Mouse (Mus musculus): Measurements from ENCODE around the gene Cnot3. TPM values are rescaled to one million over a fixed set of nuclear protein-coding genes. Genes with fewer than 3 reads are reported as not detected.
"Not testable (repeated sequence)": the region's sequence is repeated elsewhere in the genome, so short reads cannot be mapped to it uniquely, and the experiment has no call there.

The Cnot3 gene
- 30.0 and 43.1 TPM in 2 replicates for polyA plus RNA-seq (2015; fragmentation: Nextera tagmentation; extraction: Ambion mirVana)

GRCm38 (mm10) chr7:3644672-3645487 is at the start of gene Cnot3:
Gene Cnot3 (plus strand): TSS chr7:3645268.
- peaks cover 33% of the 10 kb centered on the region for H3K4me1 ChIP-seq (ENCODE audit: control insufficient read depth, insufficient read depth, low read depth, low read length)
- under 1% methylated on average over 56 of the region's 58 CpGs for WGBS
- H3K9ac ChIP-seq (ENCODE audit: low read depth, low read length) = peak within 1 kb of the TSS; percentile 96

GRCm38 (mm10) chr7:3597755-3598154 is 47.3 kb upstream of the Cnot3 start:
- WGBS = 58% methylated on average over 1 of the region's 1 CpGs
- not testable (repeated sequence) for H3K9me3 ChIP-seq (ENCODE audit: control insufficient read depth, low read length); H3K9ac ChIP-seq (ENCODE audit: low read depth, low read length); ATAC-seq; H3K27me3 ChIP-seq (replicated peaks; ENCODE audit: control insufficient read depth, insufficient read depth, low read length); H3K4me1 ChIP-seq (ENCODE audit: control insufficient read depth, insufficient read depth, low read depth, low read length); H3K4me3 ChIP-seq (ENCODE audit: low read length); H3K4me2 ChIP-seq (ENCODE audit: low read length); H3K27ac ChIP-seq (ENCODE audit: low read depth, low read length); H3K36me3 ChIP-seq (ENCODE audit: control insufficient read depth, insufficient read depth, low read length)

More at GRCm38 (mm10) chr7:3644672-3645487, at the start of gene Cnot3:
- Histone ChIP-seq H3K27ac (ENCODE audit: low read depth, low read length) (peak within 1 kb of the TSS; percentile 96), H3K4me2 (ENCODE audit: low read length) (peak within 1 kb of the TSS; percentile 89), H3K27me3 (replicated peaks; ENCODE audit: control insufficient read depth, insufficient read depth, low read length) (no peaks in the 10 kb centered on the region), H3K4me3 (ENCODE audit: low read length) (peak within 1 kb of the TSS; percentile 92), H3K36me3 (ENCODE audit: control insufficient read depth, insufficient read depth, low read length) (peaks cover 11% of the 10 kb centered on the region), H3K9me3 (ENCODE audit: control insufficient read depth, low read length) (no peaks in the 10 kb centered on the region)
- ATAC-seq = peak; percentile 98

- Histone ChIP-seq H3K9me3 (ENCODE audit: control insufficient read depth, low read length) (no peaks in the 10 kb centered on the region), H3K4me1 (ENCODE audit: control insufficient read depth, insufficient read depth, low read depth, low read length) (no peaks in the 10 kb centered on the region), H3K36me3 (ENCODE audit: control insufficient read depth, insufficient read depth, low read length) (no peaks in the 10 kb centered on the region), H3K27me3 (replicated peaks; ENCODE audit: control insufficient read depth, insufficient read depth, low read length) (no peaks in the 10 kb centered on the region), H3K4me3 (ENCODE audit: low read length) (no peak overlapping the region), H3K9ac (ENCODE audit: low read depth, low read length) (no peak overlapping the region), H3K4me2 (ENCODE audit: low read length) (no peak overlapping the region), H3K27ac (ENCODE audit: low read depth, low read length) (no peak overlapping the region)
- ATAC-seq = peak; percentile 61
- WGBS = 10% methylated on average over 4 of the region's 4 CpGs
Measured at GRCm38 (mm10) chr7:3601119-3601518, 43.9 kb upstream of the Cnot3 start.

- H3K36me3 ChIP-seq (ENCODE audit: control insufficient read depth, insufficient read depth, low read length) = no peaks in the 10 kb centered on the region
- H3K4me2 ChIP-seq (ENCODE audit: low read length) = no peak overlapping the region
- H3K9me3 ChIP-seq (ENCODE audit: control insufficient read depth, low read length) = no peaks in the 10 kb centered on the region
- 21% methylated on average over 2 of the region's 2 CpGs for WGBS
- no peaks in the 10 kb centered on the region for H3K4me1 ChIP-seq (ENCODE audit: control insufficient read depth, insufficient read depth, low read depth, low read length)
- H3K4me3 ChIP-seq (ENCODE audit: low read length) = no peak overlapping the region
- H3K27ac ChIP-seq (ENCODE audit: low read depth, low read length) = no peak overlapping the region
- ATAC-seq = no peak
- H3K9ac ChIP-seq (ENCODE audit: low read depth, low read length) = no peak overlapping the region
- no peaks in the 10 kb centered on the region for H3K27me3 ChIP-seq (replicated peaks; ENCODE audit: control insufficient read depth, insufficient read depth, low read length)
Measured at GRCm38 (mm10) chr7:3606798-3607197, 38.3 kb upstream of the Cnot3 start.

- Histone ChIP-seq H3K36me3 (ENCODE audit: control insufficient read depth, insufficient read depth, low read length) (no peaks in the 10 kb centered on the region), H3K27ac (ENCODE audit: low read depth, low read length) (no peak overlapping the region), H3K4me2 (ENCODE audit: low read length) (no peak overlapping the region), H3K9ac (ENCODE audit: low read depth, low read length) (no peak overlapping the region), H3K27me3 (replicated peaks; ENCODE audit: control insufficient read depth, insufficient read depth, low read length) (no peaks in the 10 kb centered on the region), H3K4me3 (ENCODE audit: low read length) (no peak overlapping the region), H3K9me3 (ENCODE audit: control insufficient read depth, low read length) (no peaks in the 10 kb centered on the region), H3K4me1 (ENCODE audit: control insufficient read depth, insufficient read depth, low read depth, low read length) (no peaks in the 10 kb centered on the region)
- WGBS = 85% methylated on average over 6 of the region's 6 CpGs
- ATAC-seq = no peak
Measured at GRCm38 (mm10) chr7:3607391-3607790, 37.7 kb upstream of the Cnot3 start.

GRCm38 (mm10) chr7:3608668-3609067 is 36.4 kb upstream of the Cnot3 start:
- Histone ChIP-seq H3K4me3 (ENCODE audit: low read length) (no peak overlapping the region), H3K4me2 (ENCODE audit: low read length) (no peak overlapping the region), H3K4me1 (ENCODE audit: control insufficient read depth, insufficient read depth, low read depth, low read length) (no peaks in the 10 kb centered on the region), H3K27ac (ENCODE audit: low read depth, low read length) (no peak overlapping the region), H3K27me3 (replicated peaks; ENCODE audit: control insufficient read depth, insufficient read depth, low read length) (no peaks in the 10 kb centered on the region), H3K9me3 (ENCODE audit: control insufficient read depth, low read length) (no peaks in the 10 kb centered on the region), H3K36me3 (ENCODE audit: control insufficient read depth, insufficient read depth, low read length) (no peaks in the 10 kb centered on the region), H3K9ac (ENCODE audit: low read depth, low read length) (no peak overlapping the region)
- 94% methylated on average over 3 of the region's 3 CpGs for WGBS
- no peak for ATAC-seq

DNA sequence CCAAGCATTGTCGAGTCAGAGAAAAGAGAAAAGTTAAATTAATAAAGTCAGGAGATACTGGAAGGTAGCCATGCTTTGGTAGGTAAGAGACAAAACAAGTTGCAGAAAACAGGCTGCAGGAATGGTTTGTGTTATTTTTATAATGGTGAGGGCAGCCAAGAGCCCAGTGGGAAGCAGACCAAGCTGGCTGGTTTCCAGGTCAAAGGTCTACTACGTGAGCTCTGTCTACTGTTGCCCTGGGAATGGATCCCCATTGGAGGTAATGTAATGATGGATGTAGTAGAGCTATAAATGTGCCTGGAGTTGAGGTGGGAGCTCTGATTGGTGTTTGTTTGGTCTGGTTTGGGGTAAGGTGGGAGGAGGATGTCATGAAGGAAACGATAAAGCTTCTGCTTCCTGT is 36.0 kb upstream of the Cnot3 start:
- Histone ChIP-seq H3K4me3 (ENCODE audit: low read length) (no peak overlapping the region), H3K27me3 (replicated peaks; ENCODE audit: control insufficient read depth, insufficient read depth, low read length) (no peaks in the 10 kb centered on the region), H3K9ac (ENCODE audit: low read depth, low read length) (no peak overlapping the region), H3K4me1 (ENCODE audit: control insufficient read depth, insufficient read depth, low read depth, low read length) (no peaks in the 10 kb centered on the region), H3K27ac (ENCODE audit: low read depth, low read length) (no peak overlapping the region), H3K4me2 (ENCODE audit: low read length) (no peak overlapping the region), H3K36me3 (ENCODE audit: control insufficient read depth, insufficient read depth, low read length) (no peaks in the 10 kb centered on the region), H3K9me3 (ENCODE audit: control insufficient read depth, low read length) (no peaks in the 10 kb centered on the region)
- WGBS = 56% methylated on average over 3 of the region's 3 CpGs
- no peak for ATAC-seq

- H3K36me3 ChIP-seq (ENCODE audit: control insufficient read depth, insufficient read depth, low read length) = no peaks in the 10 kb centered on the region
- no peaks in the 10 kb centered on the region for H3K9me3 ChIP-seq (ENCODE audit: control insufficient read depth, low read length)
- ATAC-seq = no peak
- no peak overlapping the region for H3K9ac ChIP-seq (ENCODE audit: low read depth, low read length)
- no peak overlapping the region for H3K4me2 ChIP-seq (ENCODE audit: low read length)
- H3K4me1 ChIP-seq (ENCODE audit: control insufficient read depth, insufficient read depth, low read depth, low read length) = no peaks in the 10 kb centered on the region
- 86% methylated on average over 3 of the region's 3 CpGs for WGBS
- no peaks in the 10 kb centered on the region; the same call in 1 of the 2 replicates for H3K27me3 ChIP-seq (replicated peaks; ENCODE audit: control insufficient read depth, insufficient read depth, low read length)
- H3K4me3 ChIP-seq (ENCODE audit: low read length) = no peak overlapping the region
- no peak overlapping the region for H3K27ac ChIP-seq (ENCODE audit: low read depth, low read length)
Measured at GRCm38 (mm10) chr7:3610437-3610836, 34.6 kb upstream of the Cnot3 start.

DNA sequence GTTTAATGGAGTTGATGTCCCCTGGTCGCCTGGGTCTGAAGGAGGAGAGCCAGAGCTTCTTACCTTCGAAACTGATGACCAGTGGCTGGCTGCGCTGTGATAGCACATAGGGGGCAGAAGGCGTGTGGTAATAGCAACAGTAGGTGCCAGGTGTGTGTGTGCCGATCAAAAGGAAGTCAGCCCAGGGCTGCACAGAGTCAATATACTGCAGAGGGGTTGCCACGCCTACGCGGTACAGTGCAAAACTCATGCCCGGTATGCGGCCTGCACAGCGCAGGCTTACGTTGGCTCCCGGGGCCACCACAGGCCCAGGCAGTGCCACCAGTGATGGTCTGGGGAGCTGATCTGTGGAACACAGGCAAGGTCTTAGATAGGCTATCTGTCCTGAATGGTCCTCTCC is 34.1 kb upstream of the Cnot3 start:
- Histone ChIP-seq H3K4me3 (ENCODE audit: low read length) (no peak overlapping the region), H3K27me3 (replicated peaks; ENCODE audit: control insufficient read depth, insufficient read depth, low read length) (no peaks in the 10 kb centered on the region; the same call in 1 of the 2 replicates), H3K9ac (ENCODE audit: low read depth, low read length) (no peak overlapping the region), H3K9me3 (ENCODE audit: control insufficient read depth, low read length) (no peaks in the 10 kb centered on the region), H3K4me2 (ENCODE audit: low read length) (no peak overlapping the region), H3K27ac (ENCODE audit: low read depth, low read length) (no peak overlapping the region), H3K36me3 (ENCODE audit: control insufficient read depth, insufficient read depth, low read length) (no peaks in the 10 kb centered on the region), H3K4me1 (ENCODE audit: control insufficient read depth, insufficient read depth, low read depth, low read length) (no peaks in the 10 kb centered on the region)
- WGBS = 89% methylated on average over 13 of the region's 13 CpGs
- ATAC-seq = no peak

Measured in hindbrain, embryonic 16.5 days (tissue).